Mouse (Mus musculus) limb, embryonic 13.5 days (tissue): Measurements from ENCODE around the gene BC052040. TPM values are rescaled to one million over a fixed set of nuclear protein-coding genes. Genes with fewer than 3 reads are reported as not detected.

ENCODE experiments used
- ATAC-seq: fragments of 200-750 bp; cut with Nextera tagmentation; 2 replicates; pipeline ENCODE4 v1.8.0; 2017; ENCODE audit warnings: low read depth, moderate number of reproducible peaks, moderate TSS enrichment; ENCODE audit not compliant: low FRiP score
- H3K27ac ChIP-seq: fragments of 300-500 bp; sonication (generic); 2 replicates; pipeline ENCODE4 v1.5.1; 2015; ENCODE audit warnings: inconsistent platforms, mild to moderate bottlenecking, moderate library complexity
- H3K27me3 ChIP-seq: fragments of 300-500 bp; sonication (generic); 2 replicates; pipeline ENCODE4 v1.6.1; 2015; ENCODE audit warnings: mild to moderate bottlenecking, inconsistent platforms
- H3K36me3 ChIP-seq: fragments of 300-500 bp; sonication (generic); 2 replicates; pipeline ENCODE4 v1.6.1; 2015; ENCODE audit warnings: inconsistent platforms, mild to moderate bottlenecking, moderate library complexity
- H3K4me1 ChIP-seq: fragments of 300-500 bp; sonication (generic); 2 replicates; pipeline ENCODE4 v1.6.1; 2015; ENCODE audit warnings: inconsistent platforms
- H3K4me2 ChIP-seq: fragments of 300-500 bp; sonication (generic); replicated peaks from 2 replicates; pipeline ENCODE4 v1.6.1; 2015; ENCODE audit warnings: inconsistent platforms, mild to moderate bottlenecking, moderate library complexity
- H3K4me3 ChIP-seq: fragments of 300-500 bp; sonication (generic); 2 replicates; pipeline ENCODE4 v1.5.1; 2015; ENCODE audit warnings: moderate library complexity, mild to moderate bottlenecking, inconsistent platforms
- H3K9ac ChIP-seq: fragments of 300-500 bp; sonication (generic); 2 replicates; pipeline ENCODE4 v1.6.1; 2015; ENCODE audit warnings: mild to moderate bottlenecking, inconsistent platforms
- H3K9me3 ChIP-seq: fragments of 300-500 bp; sonication (generic); 2 replicates; pipeline ENCODE4 v1.6.1; 2016; ENCODE audit warnings: inconsistent platforms
- WGBS: fragments of 180-500 bp; shearing (Covaris S2); methylation state at CpG from one replicate; pipeline ENCODE4 v1.1.7; 2015; 5-methylcytosine and 5-hydroxymethylcytosine counted together
- microRNA counts: library from miRNA; unstranded; fragments of <30 nt; microRNA quantifications from one replicate; lab custom pipeline; 2016
- microRNA-seq: library from miRNA; unstranded; fragments of <30 nt; microRNA quantifications from one replicate; pipeline ENCODE4, GENCODE M21; 2016
- polyA plus RNA-seq: library from polyadenylated mRNA; unstranded; fragments of >200 nt; fragmentation: Nextera tagmentation; extraction: Ambion mirVana; gene quantifications from 2 replicates; pipeline ENCODE4 v1.2.1, GENCODE M21; 2015

The BC052040 gene
- polyA plus RNA-seq, 1 experiment from 2014 or later: 9.7 TPM

- no peaks in the 10 kb centered on the region for H3K36me3 ChIP-seq
- no peaks in the 10 kb centered on the region for H3K9me3 ChIP-seq
- WGBS: 83% methylated on average over 5 of the region's 5 CpGs
- peaks cover 28% of the 10 kb centered on the region for H3K4me1 ChIP-seq
- no peak overlapping the region for H3K4me2 ChIP-seq
- no peak overlapping the region for H3K27ac ChIP-seq
- ATAC-seq: no peak
- no peak overlapping the region for H3K9ac ChIP-seq
- H3K27me3 ChIP-seq: no peaks in the 10 kb centered on the region
- no peak overlapping the region for H3K4me3 ChIP-seq
Measured at GRCm38 (mm10) chr2:115780546-115781011, 199.1 kb downstream of the BC052040 start.

- Histone ChIP-seq H3K27ac (no peak overlapping the region), H3K4me2 (no peak overlapping the region), H3K9ac (no peak overlapping the region), H3K4me3 (no peak overlapping the region), H3K27me3 (no peaks in the 10 kb centered on the region), H3K4me1 (no peaks in the 10 kb centered on the region), H3K36me3 (no peaks in the 10 kb centered on the region), H3K9me3 (no peaks in the 10 kb centered on the region)
- WGBS: 35% methylated on average over 6 of the region's 6 CpGs
- no peak for ATAC-seq
Measured at GRCm38 (mm10) chr2:115785687-115786086, 204.2 kb downstream of the BC052040 start.

GRCm38 (mm10) chr2:115798839-115799238 lies 217.3 kb downstream of the BC052040 start:
- Histone ChIP-seq H3K9me3 (no peaks in the 10 kb centered on the region), H3K4me3 (no peak overlapping the region), H3K4me1 (no peaks in the 10 kb centered on the region), H3K4me2 (no peak overlapping the region), H3K9ac (no peak overlapping the region), H3K27me3 (no peaks in the 10 kb centered on the region), H3K36me3 (no peaks in the 10 kb centered on the region), H3K27ac (no peak overlapping the region)
- no peak for ATAC-seq
- 86% methylated on average over 6 of the region's 6 CpGs for WGBS

GRCm38 (mm10) chr2:115808376-115808775 lies 226.9 kb downstream of the BC052040 start:
- Histone ChIP-seq H3K27me3 (0 out of 2 replicates have a peak, but pooled peaks cover 4% of the 10 kb centered on the region), H3K4me1 (peaks cover 7% of the 10 kb centered on the region), H3K4me3 (no peak overlapping the region), H3K27ac (no peak overlapping the region), H3K9ac (no peak overlapping the region), H3K9me3 (no peaks in the 10 kb centered on the region), H3K36me3 (no peaks in the 10 kb centered on the region), H3K4me2 (no peak overlapping the region)
- WGBS: 35% methylated on average over 4 of the region's 4 CpGs
- ATAC-seq: no peak

- Histone ChIP-seq H3K9ac (peak overlapping the region; percentile 40; the same call in 1 of the 2 replicates), H3K4me2 (peak overlapping the region; percentile 55), H3K36me3 (no peaks in the 10 kb centered on the region), H3K27me3 (peaks cover 12% of the 10 kb centered on the region; the same call in 1 of the 2 replicates), H3K27ac (no peak overlapping the region), H3K9me3 (no peaks in the 10 kb centered on the region), H3K4me1 (peaks cover 13% of the 10 kb centered on the region), H3K4me3 (peak overlapping the region; percentile 21; the same call in 1 of the 2 replicates)
- peak; percentile 48; the same call in 1 of the 2 replicates for ATAC-seq
- WGBS: 6% methylated on average over 11 of the region's 11 CpGs
Measured at GRCm38 (mm10) chr2:115813316-115813715, 231.8 kb downstream of the BC052040 start.

GRCm38 (mm10) chr2:115813721-115814120 lies 232.2 kb downstream of the BC052040 start:
- no peaks in the 10 kb centered on the region for H3K9me3 ChIP-seq
- no peak overlapping the region for H3K27ac ChIP-seq
- H3K4me3 ChIP-seq: peak overlapping the region; percentile 21; the same call in 1 of the 2 replicates
- peaks cover 13% of the 10 kb centered on the region for H3K4me1 ChIP-seq
- H3K36me3 ChIP-seq: no peaks in the 10 kb centered on the region
- peaks cover 12% of the 10 kb centered on the region; the same call in 1 of the 2 replicates for H3K27me3 ChIP-seq
- no peak for ATAC-seq
- peak overlapping the region; percentile 55 for H3K4me2 ChIP-seq
- peak overlapping the region; percentile 40; the same call in 1 of the 2 replicates for H3K9ac ChIP-seq
- WGBS: 21% methylated on average over 6 of the region's 6 CpGs

- Histone ChIP-seq H3K4me1 (peaks cover 11% of the 10 kb centered on the region), H3K27me3 (peaks cover 7% of the 10 kb centered on the region; the same call in 1 of the 2 replicates), H3K9ac (no peak overlapping the region), H3K36me3 (no peaks in the 10 kb centered on the region), H3K9me3 (no peaks in the 10 kb centered on the region), H3K27ac (no peak overlapping the region), H3K4me2 (no peak overlapping the region), H3K4me3 (no peak overlapping the region)
- WGBS: 87% methylated on average over 6 of the region's 6 CpGs
- ATAC-seq: no peak
Measured at GRCm38 (mm10) chr2:115817959-115818358, 236.4 kb downstream of the BC052040 start.

- Histone ChIP-seq H3K36me3 (no peaks in the 10 kb centered on the region), H3K4me1 (no peaks in the 10 kb centered on the region), H3K9ac (no peak overlapping the region), H3K4me3 (no peak overlapping the region), H3K27ac (no peak overlapping the region), H3K4me2 (no peak overlapping the region), H3K9me3 (no peaks in the 10 kb centered on the region), H3K27me3 (no peaks in the 10 kb centered on the region)
- 87% methylated on average over 5 of the region's 5 CpGs for WGBS
- ATAC-seq: no peak
Measured at GRCm38 (mm10) chr2:115822361-115822760, 240.8 kb downstream of the BC052040 start.

MicroRNAs encoded within 50 kb of the gene (microRNA counts, 519-probe panel; counts per million panel counts)
- 3,804 counts per million, percentile 72 among the panel's probes with 10 or more counts for microRNA mmu-miR-1951 (lab: Ali Mortazavi, UCI)

Small RNA genes within 50 kb of the gene (microRNA-seq; reads per million reads assigned to microRNA genes)
- not detected for gene Mir1951
